Mouse (Mus musculus): Measurements from ENCODE around the gene Coq9. TPM values are rescaled to one million over a fixed set of nuclear protein-coding genes. Genes with fewer than 3 reads are reported as not detected.

Coq9 gene
- polyA plus RNA-seq, 1 experiment from 2014 or later, result 65.9 TPM

DNA sequence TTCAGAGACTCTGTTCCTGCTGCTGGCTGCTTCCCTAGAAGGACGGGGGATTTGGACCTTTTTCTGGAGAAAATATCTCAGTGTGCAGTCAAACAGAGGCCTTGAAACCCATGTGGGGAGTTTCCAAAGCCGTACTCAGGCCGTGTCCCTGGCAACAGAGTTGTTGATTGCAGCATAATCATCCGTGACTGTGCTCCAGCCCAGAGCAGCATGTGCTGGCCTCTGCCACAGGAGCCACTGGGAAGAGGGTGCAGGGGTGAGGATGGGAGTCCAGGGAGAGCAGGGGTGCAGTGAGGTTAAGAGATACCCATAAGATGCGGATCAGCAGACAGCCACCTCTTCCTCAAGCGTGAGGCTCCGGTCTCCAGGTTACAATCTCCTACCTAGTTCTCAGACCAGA is 30.6 kb upstream of the Coq9 start:
- no peaks in the 10 kb centered on the region for H3K9me3 ChIP-seq

DNA sequence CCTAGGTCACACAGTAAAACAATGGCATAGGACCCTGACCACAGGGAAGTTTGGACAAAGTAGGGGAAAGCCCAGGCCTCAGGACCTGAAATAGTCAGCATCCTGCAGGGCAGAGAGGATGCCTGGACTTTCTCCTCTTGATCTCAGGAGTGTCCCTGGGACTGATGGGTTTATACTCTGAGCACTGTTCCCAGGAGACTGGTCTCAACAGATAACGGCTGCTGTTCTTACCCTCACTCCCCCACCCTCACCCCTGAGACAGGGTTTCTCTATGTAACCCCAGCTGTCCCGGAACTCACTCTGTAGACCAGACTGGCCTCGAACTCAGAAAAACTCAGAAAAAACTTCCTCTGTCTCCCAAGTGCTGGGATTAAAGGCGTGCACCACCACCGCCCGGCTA is 29.7 kb upstream of the Coq9 start:
- Histone ChIP-seq H3K36me3 (no peaks in the 10 kb centered on the region), H3K4me2 (no peak overlapping the region), H3K27ac (no peak overlapping the region), H3K9ac (no peak overlapping the region), H3K27me3 (no peaks in the 10 kb centered on the region), H3K4me1 (0 out of 2 replicates have a peak, but pooled peaks cover 3% of the 10 kb centered on the region), H3K4me3 (no peak overlapping the region), H3K9me3 (no peaks in the 10 kb centered on the region)
- ATAC-seq (ENCODE audit: insufficient number of reproducible peaks, insufficient read depth, low FRiP score, low TSS enrichment, low read depth), result no peak
- WGBS, result 84% methylated on average over 6 of the region's 6 CpGs

More for the DNA sequence above, 30.6 kb upstream of the Coq9 start:
- WGBS, result 56% methylated on average over 7 of the region's 7 CpGs
- no peak overlapping the region for H3K9ac ChIP-seq
- no peaks in the 10 kb centered on the region for H3K36me3 ChIP-seq
- H3K4me3 ChIP-seq, result no peak overlapping the region
- 0 out of 2 replicates have a peak, but pooled peaks cover 1% of the 10 kb centered on the region for H3K4me1 ChIP-seq
- ATAC-seq (ENCODE audit: insufficient number of reproducible peaks, insufficient read depth, low FRiP score, low TSS enrichment, low read depth), result no peak
- no peaks in the 10 kb centered on the region for H3K27me3 ChIP-seq
- no peak overlapping the region for H3K27ac ChIP-seq
- no peak overlapping the region for H3K4me2 ChIP-seq

DNA sequence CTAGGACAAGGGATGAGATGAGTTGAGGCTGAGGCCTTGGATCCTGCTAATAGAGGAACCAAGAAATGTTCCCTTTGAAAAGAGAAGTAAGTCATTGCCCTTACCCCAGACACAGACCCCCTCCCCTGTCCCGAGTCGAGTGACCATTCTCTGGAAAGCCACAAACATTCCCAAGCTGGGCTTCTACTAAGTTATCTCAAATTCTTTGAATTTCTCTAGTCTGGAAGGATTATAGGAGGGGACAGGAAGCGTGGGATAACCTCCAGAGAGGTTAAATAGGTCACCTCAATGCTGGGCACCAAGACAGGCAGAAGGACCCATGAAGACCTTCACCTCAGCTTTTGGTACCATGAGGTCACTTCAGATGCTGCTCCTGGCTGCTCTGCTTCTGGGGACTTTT is 28.0 kb upstream of the Coq9 start, which contains the start of gene Ccl17:
Ccl17 (plus strand) TSS at position 301 of the 400 bp plus-strand sequence.
- no peaks in the 10 kb centered on the region for H3K27me3 ChIP-seq
- no peak within 1 kb of the TSS for H3K9ac ChIP-seq
- ATAC-seq (ENCODE audit: insufficient number of reproducible peaks, insufficient read depth, low FRiP score, low TSS enrichment, low read depth), result no peak
- 0 out of 2 replicates have a peak, but pooled peaks cover 3% of the 10 kb centered on the region for H3K4me1 ChIP-seq
- no peaks in the 10 kb centered on the region for H3K36me3 ChIP-seq
- H3K9me3 ChIP-seq, result no peaks in the 10 kb centered on the region
- no peak within 1 kb of the TSS for H3K4me2 ChIP-seq
- no peak within 1 kb of the TSS for H3K4me3 ChIP-seq
- WGBS, result 58% methylated on average over 3 of the region's 3 CpGs
- no peak within 1 kb of the TSS for H3K27ac ChIP-seq

DNA sequence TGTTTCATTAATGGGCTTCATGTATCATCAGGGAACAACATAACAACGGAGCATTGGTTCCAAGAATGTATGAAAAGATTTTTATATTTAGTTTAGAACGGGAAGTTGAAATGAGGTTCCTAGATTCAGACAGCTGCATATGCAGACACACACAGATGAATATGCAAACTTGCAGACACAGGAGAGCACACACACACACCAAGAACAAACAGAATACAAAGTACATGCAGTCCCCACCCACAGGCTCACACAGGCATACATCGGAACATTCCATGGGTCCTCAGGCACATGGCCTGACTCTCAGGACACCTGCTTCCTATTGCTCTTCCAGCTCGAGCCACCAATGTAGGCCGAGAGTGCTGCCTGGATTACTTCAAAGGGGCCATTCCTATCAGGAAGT is 27.3 kb upstream of the Coq9 start:
- Histone ChIP-seq H3K4me1 (0 out of 2 replicates have a peak, but pooled peaks cover 3% of the 10 kb centered on the region), H3K4me2 (no peak overlapping the region), H3K9ac (no peak overlapping the region), H3K27ac (no peak overlapping the region), H3K9me3 (no peaks in the 10 kb centered on the region), H3K4me3 (no peak overlapping the region), H3K36me3 (no peaks in the 10 kb centered on the region), H3K27me3 (no peaks in the 10 kb centered on the region)
- 70% methylated on average over 5 of the region's 5 CpGs for WGBS
- no peak for ATAC-seq (ENCODE audit: insufficient number of reproducible peaks, insufficient read depth, low FRiP score, low TSS enrichment, low read depth)

DNA sequence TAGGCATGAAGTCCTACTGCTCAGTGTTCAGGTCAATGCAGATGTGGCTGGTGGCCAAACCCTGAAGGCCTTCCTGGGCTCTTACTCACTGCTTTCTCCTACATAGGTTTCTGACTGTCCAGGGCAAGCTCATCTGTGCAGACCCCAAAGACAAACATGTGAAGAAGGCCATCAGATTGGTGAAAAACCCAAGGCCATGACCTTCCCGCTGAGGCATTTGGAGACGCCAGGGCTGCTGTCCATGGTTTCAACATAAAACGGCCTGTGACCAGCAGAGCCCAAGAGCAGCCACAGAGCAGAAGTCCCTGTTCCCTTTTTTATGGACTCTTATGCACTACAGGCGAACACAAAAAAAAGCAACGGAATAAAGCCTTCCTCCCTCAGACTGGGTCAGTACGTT is 26.5 kb upstream of the Coq9 start:
- ATAC-seq (ENCODE audit: insufficient number of reproducible peaks, insufficient read depth, low FRiP score, low TSS enrichment, low read depth), result no peak
- H3K9me3 ChIP-seq, result no peaks in the 10 kb centered on the region
- no peak overlapping the region for H3K27ac ChIP-seq
- 0 out of 2 replicates have a peak, but pooled peaks cover 3% of the 10 kb centered on the region for H3K4me1 ChIP-seq
- no peak overlapping the region for H3K9ac ChIP-seq
- 71% methylated on average over 6 of the region's 6 CpGs for WGBS
- no peak overlapping the region for H3K4me2 ChIP-seq
- no peaks in the 10 kb centered on the region for H3K27me3 ChIP-seq
- H3K4me3 ChIP-seq, result no peak overlapping the region
- no peaks in the 10 kb centered on the region for H3K36me3 ChIP-seq

DNA sequence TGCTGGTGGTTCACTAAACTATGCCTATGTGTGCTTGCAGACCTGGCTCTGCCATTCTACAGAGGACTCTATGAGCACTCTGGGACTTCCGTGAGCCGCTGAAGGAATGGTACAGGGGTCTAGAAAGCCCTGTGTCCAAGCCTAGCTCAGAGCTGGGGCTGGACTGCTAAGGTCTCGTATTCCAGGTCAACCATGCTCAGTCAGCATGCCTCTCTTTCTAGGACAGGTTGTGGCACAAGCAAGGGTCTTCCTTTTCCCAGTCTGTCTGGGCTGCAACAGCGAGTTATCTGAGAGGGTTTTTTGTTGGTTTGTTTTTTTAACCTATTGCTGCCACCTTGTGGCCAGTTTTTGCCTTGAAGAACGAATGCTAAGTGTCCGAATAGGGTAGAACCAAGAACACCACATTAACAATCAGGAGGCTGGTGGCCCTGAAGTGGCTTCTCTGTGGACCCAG is 25.4 kb upstream of the Coq9 start:
- peak overlapping the region; percentile 17; the same call in 1 of the 2 replicates for H3K4me3 ChIP-seq
- H3K36me3 ChIP-seq, result no peaks in the 10 kb centered on the region
- H3K9ac ChIP-seq, result peak overlapping the region; percentile 58; the same call in 1 of the 2 replicates
- H3K27ac ChIP-seq, result no peak overlapping the region
- no peaks in the 10 kb centered on the region for H3K27me3 ChIP-seq
- no peak for ATAC-seq (ENCODE audit: insufficient number of reproducible peaks, insufficient read depth, low FRiP score, low TSS enrichment, low read depth)
- no peaks in the 10 kb centered on the region for H3K9me3 ChIP-seq
- H3K4me2 ChIP-seq, result peak overlapping the region; percentile 47
- 0 out of 2 replicates have a peak, but pooled peaks cover 3% of the 10 kb centered on the region for H3K4me1 ChIP-seq
- 31% methylated on average over 6 of the region's 6 CpGs for WGBS

DNA sequence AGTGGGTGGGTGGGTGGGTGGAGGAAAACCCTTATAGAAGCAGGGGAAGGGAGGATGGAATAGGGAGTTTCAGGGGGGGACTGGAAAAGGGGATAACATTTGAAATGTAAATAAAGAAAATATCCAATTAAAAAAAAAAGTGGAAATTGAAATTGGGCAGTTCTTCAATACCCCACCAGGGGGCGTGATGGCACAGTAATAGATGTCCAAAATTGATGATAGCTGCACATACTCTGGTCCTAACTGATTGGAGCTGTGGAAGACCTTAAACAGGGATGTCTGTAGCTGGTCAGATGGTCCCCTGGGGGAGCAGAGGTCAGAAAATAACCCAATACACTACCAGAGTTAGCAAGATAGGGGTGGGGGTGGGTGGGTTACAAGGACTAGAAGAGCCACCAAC is 23.6 kb upstream of the Coq9 start:
- H3K36me3 ChIP-seq, result no peaks in the 10 kb centered on the region
- no peaks in the 10 kb centered on the region for H3K27me3 ChIP-seq
- no peak for ATAC-seq (ENCODE audit: insufficient number of reproducible peaks, insufficient read depth, low FRiP score, low TSS enrichment, low read depth)
- H3K9ac ChIP-seq, result no peak overlapping the region
- no peak overlapping the region for H3K4me2 ChIP-seq
- 0 out of 2 replicates have a peak, but pooled peaks cover 3% of the 10 kb centered on the region for H3K4me1 ChIP-seq
- H3K9me3 ChIP-seq, result no peaks in the 10 kb centered on the region
- H3K4me3 ChIP-seq, result no peak overlapping the region
- WGBS, result 0% methylated on average over 1 of the region's 1 CpGs
- no peak overlapping the region for H3K27ac ChIP-seq

DNA sequence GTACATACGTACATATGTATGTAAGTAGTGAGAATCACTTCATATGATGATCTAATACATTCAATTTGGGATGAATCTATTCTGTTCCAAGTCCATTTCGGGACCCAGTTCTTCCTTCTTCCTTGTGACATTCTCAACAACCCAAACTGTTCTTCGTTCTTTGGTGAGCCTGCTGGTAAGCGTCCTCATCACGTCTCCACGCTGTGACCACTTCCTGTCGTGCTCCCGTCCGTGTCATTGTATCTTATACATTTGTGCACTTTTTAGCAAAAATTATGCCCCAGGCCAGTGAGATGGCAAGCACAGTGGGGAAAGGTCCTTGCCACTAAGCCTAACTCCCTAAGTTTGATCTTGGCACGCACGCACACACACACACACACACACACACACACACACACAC is 20.2 kb upstream of the Coq9 start:
- no peak for ATAC-seq (ENCODE audit: insufficient number of reproducible peaks, insufficient read depth, low FRiP score, low TSS enrichment, low read depth)
- H3K9ac ChIP-seq, result no peak overlapping the region
- 89% methylated on average over 11 of the region's 11 CpGs for WGBS

DNA sequence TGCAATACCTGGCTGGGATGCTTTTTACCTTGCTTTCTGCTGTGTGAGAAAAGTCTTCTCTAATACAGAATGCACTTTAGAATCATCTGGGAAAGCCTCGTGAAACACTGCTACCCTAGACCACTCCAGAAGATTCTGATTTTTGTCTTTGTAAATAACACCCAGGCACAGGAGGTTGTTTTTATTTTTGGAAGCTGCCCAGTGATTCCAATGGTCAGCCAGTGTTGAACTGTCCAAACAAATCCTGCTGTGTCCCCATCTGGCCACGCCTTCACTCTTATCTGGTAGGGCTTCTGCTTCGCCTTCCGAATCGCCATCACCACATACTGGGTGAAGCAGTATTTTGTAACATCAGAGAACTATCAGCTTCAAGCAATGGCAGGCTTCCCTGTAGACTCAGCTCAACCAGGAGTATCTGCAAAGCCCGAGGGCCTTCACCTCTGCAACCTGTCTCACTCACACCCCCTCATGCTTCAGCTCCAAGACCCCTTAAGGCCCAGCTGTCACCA is 18.4 kb upstream of the Coq9 start:
- no peak overlapping the region for H3K4me3 ChIP-seq
- no peak overlapping the region for H3K27ac ChIP-seq
- H3K36me3 ChIP-seq, result peaks cover 38% of the 10 kb centered on the region
- H3K27me3 ChIP-seq, result no peaks in the 10 kb centered on the region
- no peak overlapping the region for H3K4me2 ChIP-seq
- WGBS, result 83% methylated on average over 6 of the region's 6 CpGs
- ATAC-seq (ENCODE audit: insufficient number of reproducible peaks, insufficient read depth, low FRiP score, low TSS enrichment, low read depth), result no peak
- H3K4me1 ChIP-seq, result no peaks in the 10 kb centered on the region
- H3K9me3 ChIP-seq, result no peaks in the 10 kb centered on the region
- H3K9ac ChIP-seq, result no peak overlapping the region

More for the DNA sequence above, 20.2 kb upstream of the Coq9 start:
- Histone ChIP-seq H3K27me3 (no peaks in the 10 kb centered on the region), H3K4me3 (no peak overlapping the region), H3K27ac (no peak overlapping the region), H3K9me3 (no peaks in the 10 kb centered on the region), H3K36me3 (peaks cover 20% of the 10 kb centered on the region), H3K4me1 (no peaks in the 10 kb centered on the region), H3K4me2 (no peak overlapping the region)

DNA sequence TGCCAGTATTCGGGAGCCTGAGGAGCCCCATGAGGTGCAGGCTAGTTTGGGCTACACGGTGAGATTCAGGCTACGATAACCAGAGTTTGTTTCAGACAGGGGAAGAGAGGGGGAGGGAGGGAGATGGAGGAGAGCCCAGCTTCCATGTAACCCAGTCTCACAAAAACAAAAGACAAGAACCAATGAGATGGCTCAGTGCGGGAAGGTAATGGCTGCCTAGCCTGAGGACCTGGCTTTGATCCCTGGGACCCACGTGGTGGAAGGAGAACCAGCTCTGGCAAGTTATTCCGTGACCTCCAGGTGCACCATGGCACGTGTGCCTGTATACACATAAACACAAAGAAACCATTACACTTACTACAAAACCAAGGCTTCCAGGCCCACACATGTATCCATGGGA is 17.6 kb upstream of the Coq9 start:
- Histone ChIP-seq H3K9me3 (no peaks in the 10 kb centered on the region), H3K4me3 (no peak overlapping the region), H3K36me3 (peaks cover 45% of the 10 kb centered on the region), H3K4me2 (no peak overlapping the region), H3K4me1 (no peaks in the 10 kb centered on the region), H3K9ac (no peak overlapping the region), H3K27ac (no peak overlapping the region), H3K27me3 (no peaks in the 10 kb centered on the region)
- peak; percentile 23; the same call in 1 of the 2 replicates for ATAC-seq (ENCODE audit: insufficient number of reproducible peaks, insufficient read depth, low FRiP score, low TSS enrichment, low read depth)
- 64% methylated on average over 7 of the region's 7 CpGs for WGBS

DNA sequence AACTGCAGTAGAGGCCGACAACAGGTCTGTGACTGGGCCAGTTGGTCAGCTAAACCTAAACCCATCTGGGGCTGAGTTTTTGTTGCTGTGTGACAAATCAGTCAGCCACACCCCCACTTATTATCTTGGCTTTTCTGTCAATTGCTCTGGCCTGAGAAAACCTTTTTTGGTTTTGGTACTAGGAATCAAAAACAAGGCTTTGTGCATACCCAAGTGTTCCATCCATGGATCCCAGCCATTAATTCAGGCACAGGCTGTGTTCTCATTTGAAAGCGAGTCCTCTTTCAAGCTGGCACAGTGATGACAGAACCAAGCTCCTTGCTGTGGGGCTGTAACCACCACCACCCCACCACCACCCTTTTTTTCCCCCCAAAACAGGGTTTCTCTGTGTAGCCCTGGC is 16.7 kb upstream of the Coq9 start:
- H3K4me2 ChIP-seq, result no peak overlapping the region
- H3K9me3 ChIP-seq, result no peaks in the 10 kb centered on the region
- no peak overlapping the region for H3K27ac ChIP-seq
- no peak overlapping the region for H3K9ac ChIP-seq
- H3K27me3 ChIP-seq, result no peaks in the 10 kb centered on the region
- peaks cover 52% of the 10 kb centered on the region for H3K36me3 ChIP-seq
- 80% methylated on average over 2 of the region's 2 CpGs for WGBS
- H3K4me1 ChIP-seq, result no peaks in the 10 kb centered on the region
- no peak overlapping the region for H3K4me3 ChIP-seq
- no peak for ATAC-seq (ENCODE audit: insufficient number of reproducible peaks, insufficient read depth, low FRiP score, low TSS enrichment, low read depth)

DNA sequence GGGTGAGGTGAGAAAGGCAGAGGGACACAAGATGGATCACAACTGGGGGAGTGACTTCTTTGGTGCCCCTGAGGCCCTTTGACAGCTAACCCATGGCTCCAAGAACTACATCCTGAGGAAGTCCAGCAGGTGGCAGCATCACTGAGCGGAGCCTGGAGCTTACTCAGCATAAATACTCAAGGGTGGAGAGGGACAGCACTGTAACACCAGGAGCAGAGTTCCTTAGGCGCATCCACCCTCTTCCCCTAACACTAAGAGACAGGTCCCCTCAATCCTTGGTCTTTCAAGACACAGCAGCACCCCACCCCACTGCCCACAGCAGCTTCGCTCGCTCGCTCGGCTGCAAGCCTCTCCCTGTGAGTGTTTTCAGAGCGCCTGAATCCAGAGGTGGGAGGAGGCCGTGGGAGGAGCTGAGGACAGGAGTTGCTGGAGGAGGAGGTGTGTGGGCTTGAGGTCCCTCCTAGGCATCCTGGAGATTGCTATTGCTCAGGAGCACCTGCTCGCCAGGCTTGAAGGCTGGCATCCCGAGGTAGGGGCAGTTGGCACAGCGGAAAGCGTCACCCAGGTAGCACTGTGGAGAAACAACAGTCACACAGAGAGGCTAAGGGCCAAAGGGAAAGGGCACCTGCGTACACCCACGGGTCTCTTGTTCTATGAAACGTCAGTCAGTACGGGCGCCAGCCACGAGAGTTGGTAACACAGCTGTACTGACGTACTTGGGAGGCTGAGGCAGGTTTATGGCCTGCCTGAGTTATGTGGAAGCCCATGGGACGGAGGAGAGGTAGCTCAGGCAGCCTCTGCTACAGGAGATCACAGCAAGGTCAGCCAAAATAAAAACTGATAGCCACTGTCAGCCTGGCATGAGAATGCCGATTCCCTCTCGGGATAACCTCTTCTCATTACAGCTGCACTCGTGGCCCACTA is 15.2 kb upstream of the Coq9 start:
- Histone ChIP-seq H3K27ac (no peak overlapping the region), H3K27me3 (no peaks in the 10 kb centered on the region), H3K4me2 (no peak overlapping the region), H3K9ac (no peak overlapping the region), H3K4me1 (no peaks in the 10 kb centered on the region), H3K9me3 (no peaks in the 10 kb centered on the region), H3K36me3 (peaks cover 64% of the 10 kb centered on the region), H3K4me3 (no peak overlapping the region)
- 83% methylated on average over 23 of the region's 23 CpGs for WGBS
- no peak for ATAC-seq (ENCODE audit: insufficient number of reproducible peaks, insufficient read depth, low FRiP score, low TSS enrichment, low read depth)

All from embryonic facial prominence, embryonic 13.5 days (tissue).